Mouse (Mus musculus) forebrain, embryonic 10.5 days (tissue): ENCODE results near the gene Trim38. TPM values are rescaled to one million over a fixed set of nuclear protein-coding genes. Genes with fewer than 3 reads are reported as not detected.

Source experiments
- DNase-seq: peaks from one replicate; pipeline ENCODE4 v3.0.0-alpha.2; 2017; ENCODE audit warnings: low spot score; ENCODE audit errors: extremely low spot score
- H3K27ac ChIP-seq: fragments of 300-500 bp; sonication (generic); 2 replicates; pipeline ENCODE4 v1.5.1; 2016; ENCODE audit warnings: mild to moderate bottlenecking
- H3K27me3 ChIP-seq: fragments of 300-500 bp; sonication (generic); 2 replicates; pipeline ENCODE4 v1.6.1; 2016; ENCODE audit warnings: mild to moderate bottlenecking; ENCODE audit not compliant: poor library complexity, severe bottlenecking
- H3K36me3 ChIP-seq: fragments of 300-500 bp; sonication (generic); replicated peaks from 2 replicates; pipeline ENCODE4 v1.6.1; 2016; ENCODE audit warnings: mild to moderate bottlenecking, moderate library complexity
- H3K4me1 ChIP-seq: fragments of 300-500 bp; sonication (generic); 2 replicates; pipeline ENCODE4 v1.6.1; 2016
- H3K4me3 ChIP-seq: fragments of 300-500 bp; sonication (generic); 2 replicates; pipeline ENCODE4 v1.5.1; 2016; ENCODE audit warnings: mild to moderate bottlenecking, moderate library complexity
- H3K9me3 ChIP-seq: fragments of 300-500 bp; sonication (generic); 2 replicates; pipeline ENCODE4 v1.6.1; 2016; ENCODE audit warnings: mild to moderate bottlenecking, moderate library complexity
- WGBS: fragments of 180-500 bp; shearing (Covaris S2); methylation state at CpG from one replicate; pipeline ENCODE4 v1.1.7; 2016; 5-methylcytosine and 5-hydroxymethylcytosine counted together
- polyA plus RNA-seq: library from polyadenylated mRNA; unstranded; fragments of >200 nt; fragmentation: Nextera tagmentation; extraction: Ambion mirVana; gene quantifications from 2 replicates; pipeline ENCODE4 v1.2.1, GENCODE M21; 2016

Gene Trim38
- polyA plus RNA-seq, 1 experiment from 2014 or later: 0.10 TPM

GRCm38 (mm10) chr13:23778339-23778738 lies 8.6 kb downstream of the Trim38 start:
- Histone ChIP-seq H3K9me3 (no peaks in the 10 kb centered on the region), H3K27me3 (no peaks in the 10 kb centered on the region), H3K4me1 (0 out of 2 replicates have a peak, but pooled peaks cover 3% of the 10 kb centered on the region), H3K36me3 (no peaks in the 10 kb centered on the region), H3K4me3 (no peak overlapping the region), H3K27ac (no peak overlapping the region)
- 95% methylated on average over 7 of the region's 7 CpGs for WGBS
- DNase-seq: no peak

- Histone ChIP-seq H3K27me3 (no peaks in the 10 kb centered on the region), H3K4me3 (no peak overlapping the region), H3K27ac (no peak overlapping the region), H3K36me3 (no peaks in the 10 kb centered on the region), H3K4me1 (0 out of 2 replicates have a peak, but pooled peaks cover 3% of the 10 kb centered on the region), H3K9me3 (no peaks in the 10 kb centered on the region)
- no peak for DNase-seq
- 86% methylated on average over 4 of the region's 4 CpGs for WGBS
Measured at GRCm38 (mm10) chr13:23779025-23779424, 9.3 kb downstream of the Trim38 start.

- Histone ChIP-seq H3K4me1 (no peaks in the 10 kb centered on the region), H3K36me3 (no peaks in the 10 kb centered on the region), H3K27me3 (no peaks in the 10 kb centered on the region), H3K27ac (no peak overlapping the region), H3K9me3 (no peaks in the 10 kb centered on the region), H3K4me3 (no peak overlapping the region)
- 43% methylated on average over 2 of the region's 2 CpGs for WGBS
- DNase-seq: no peak
Measured at GRCm38 (mm10) chr13:23792520-23792919, 22.8 kb downstream of the Trim38 start.

- H3K27ac ChIP-seq: no peak overlapping the region
- WGBS: 87% methylated on average over 5 of the region's 5 CpGs
Measured at GRCm38 (mm10) chr13:23799405-23799804, 29.7 kb downstream of the Trim38 start.

GRCm38 (mm10) chr13:23804532-23804931 lies 34.8 kb downstream of the Trim38 start:
- Histone ChIP-seq H3K9me3 (no peaks in the 10 kb centered on the region), H3K36me3 (no peaks in the 10 kb centered on the region)
- DNase-seq: no peak

More at GRCm38 (mm10) chr13:23799405-23799804, 29.7 kb downstream of the Trim38 start:
- 0 out of 2 replicates have a peak, but pooled peaks cover 5% of the 10 kb centered on the region for H3K4me1 ChIP-seq
- DNase-seq: no peak
- no peaks in the 10 kb centered on the region for H3K9me3 ChIP-seq
- H3K27me3 ChIP-seq: no peaks in the 10 kb centered on the region
- no peaks in the 10 kb centered on the region for H3K36me3 ChIP-seq
- no peak overlapping the region for H3K4me3 ChIP-seq

DNA sequence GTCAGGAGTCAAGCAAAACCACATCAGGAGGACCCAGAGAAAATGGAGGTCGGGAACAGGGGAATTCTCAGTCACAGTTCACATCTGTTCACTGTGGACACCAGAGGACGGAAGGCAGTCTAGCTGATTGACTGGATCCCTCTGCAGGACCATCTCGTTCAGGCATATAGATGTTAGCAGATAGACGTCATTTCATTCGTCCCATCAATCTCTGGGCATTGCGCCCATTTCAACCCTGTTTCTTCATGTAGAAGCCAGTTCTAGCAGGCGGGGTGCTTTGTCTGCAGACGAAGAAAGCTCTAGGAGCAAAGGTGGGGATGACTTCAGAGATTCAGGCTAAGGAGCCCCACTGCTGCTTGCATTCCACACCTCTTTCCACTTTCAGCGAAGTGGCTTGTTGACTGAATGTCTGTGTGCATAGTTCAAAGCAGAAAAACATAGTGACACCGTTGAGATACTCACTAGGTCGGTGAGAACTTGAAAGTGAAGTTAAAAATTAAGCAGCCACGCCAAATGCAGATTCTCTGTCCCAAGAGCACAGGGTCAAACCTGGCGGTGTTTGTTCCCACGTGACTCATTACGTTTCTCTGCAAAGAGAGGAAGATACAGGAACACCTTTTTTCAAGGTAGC lies 36.8 kb downstream of the Trim38 start, which contains the start of gene Slc17a2:
TSS of gene Slc17a2 (plus strand) at position 572 of the 631 bp plus-strand sequence.
- Histone ChIP-seq H3K4me1 (no peaks in the 10 kb centered on the region), H3K9me3 (no peaks in the 10 kb centered on the region), H3K27me3 (no peaks in the 10 kb centered on the region), H3K36me3 (no peaks in the 10 kb centered on the region), H3K27ac (no peak within 1 kb of the TSS), H3K4me3 (no peak within 1 kb of the TSS)
- 89% methylated on average over 15 of the region's 15 CpGs for WGBS
- DNase-seq: no peak

More at GRCm38 (mm10) chr13:23804532-23804931, 34.8 kb downstream of the Trim38 start:
- Histone ChIP-seq H3K27ac (no peak overlapping the region), H3K27me3 (no peaks in the 10 kb centered on the region), H3K4me1 (no peaks in the 10 kb centered on the region), H3K4me3 (no peak overlapping the region)
- 88% methylated on average over 2 of the region's 2 CpGs for WGBS

DNA sequence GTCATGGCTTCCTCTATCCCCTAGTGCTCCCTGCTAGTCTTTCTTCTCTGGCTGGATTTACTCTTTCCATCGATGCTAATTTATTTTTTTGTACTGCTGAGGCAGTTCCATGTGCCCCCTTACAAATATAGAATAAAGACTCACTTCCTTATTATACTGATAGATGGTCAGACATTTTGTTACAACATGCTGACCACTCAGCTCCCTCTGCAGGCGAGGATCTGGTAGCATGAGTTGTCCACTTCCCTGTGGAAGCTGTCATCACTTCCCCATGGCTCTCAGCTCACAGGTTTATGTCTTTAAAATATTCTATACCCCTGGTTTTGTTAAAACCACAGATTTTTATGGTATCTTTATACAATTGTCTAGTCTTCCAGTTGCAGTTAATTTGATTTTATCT lies 46.4 kb downstream of the Trim38 start:
- H3K9me3 ChIP-seq: no peaks in the 10 kb centered on the region
- no peak overlapping the region for H3K27ac ChIP-seq
- 62% methylated on average over 2 of the region's 2 CpGs for WGBS
- no peak overlapping the region for H3K4me3 ChIP-seq
- no peak for DNase-seq
- no peaks in the 10 kb centered on the region for H3K4me1 ChIP-seq
- no peaks in the 10 kb centered on the region for H3K36me3 ChIP-seq
- no peaks in the 10 kb centered on the region for H3K27me3 ChIP-seq

- WGBS: 74% methylated on average over 4 of the region's 4 CpGs
Measured at GRCm38 (mm10) chr13:23820179-23820940, 50.6 kb downstream of the Trim38 start.

DNA sequence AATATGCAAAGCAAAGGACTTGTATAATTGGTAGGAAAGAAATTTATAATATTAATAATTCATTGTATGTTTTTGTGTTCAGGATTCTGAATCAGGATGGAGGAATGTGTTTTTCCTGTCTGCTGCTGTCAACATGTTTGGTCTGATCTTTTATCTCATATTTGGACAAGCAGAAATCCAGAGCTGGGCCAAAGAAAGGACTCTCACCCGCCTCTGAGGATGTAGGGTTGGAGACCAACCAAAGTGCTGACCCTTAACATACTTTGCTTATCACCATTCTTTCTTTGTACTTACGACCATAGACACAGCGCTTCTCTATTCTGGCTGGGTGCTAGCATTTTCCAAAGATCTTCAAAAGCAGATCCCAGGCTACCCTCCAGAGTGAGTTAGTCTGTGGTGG lies 52.5 kb downstream of the Trim38 start:
- no peak overlapping the region for H3K27ac ChIP-seq
- no peaks in the 10 kb centered on the region for H3K4me1 ChIP-seq
- H3K4me3 ChIP-seq: no peak overlapping the region
- DNase-seq: no peak
- 87% methylated on average over 3 of the region's 3 CpGs for WGBS
- H3K36me3 ChIP-seq: no peaks in the 10 kb centered on the region
- H3K9me3 ChIP-seq: no peaks in the 10 kb centered on the region
- no peaks in the 10 kb centered on the region for H3K27me3 ChIP-seq

More at GRCm38 (mm10) chr13:23820179-23820940, 50.6 kb downstream of the Trim38 start:
- Histone ChIP-seq H3K27me3 (no peaks in the 10 kb centered on the region), H3K4me1 (no peaks in the 10 kb centered on the region), H3K36me3 (no peaks in the 10 kb centered on the region), H3K9me3 (no peaks in the 10 kb centered on the region), H3K27ac (no peak overlapping the region), H3K4me3 (no peak overlapping the region)
- DNase-seq: no peak

DNA sequence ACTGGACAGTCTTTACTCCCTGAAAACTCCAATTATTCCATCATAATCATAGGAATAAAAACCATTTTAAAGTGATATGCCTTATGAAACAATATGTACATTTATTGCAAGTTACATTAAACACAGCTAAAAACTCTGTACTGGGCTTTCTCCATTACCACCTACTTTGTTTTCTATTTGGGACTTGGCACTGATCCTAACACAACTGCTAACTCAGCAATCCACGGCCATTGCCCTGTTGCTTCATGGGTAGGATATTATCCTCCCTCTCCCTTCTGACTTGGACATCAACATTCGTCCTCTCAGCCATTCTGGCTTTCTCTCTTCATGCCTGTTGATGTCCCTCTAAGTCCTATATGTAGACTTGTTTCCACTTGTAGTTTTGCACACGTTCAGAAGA lies 56.9 kb downstream of the Trim38 start:
- 79% methylated on average over 3 of the region's 3 CpGs for WGBS
- no peaks in the 10 kb centered on the region for H3K9me3 ChIP-seq

DNA sequence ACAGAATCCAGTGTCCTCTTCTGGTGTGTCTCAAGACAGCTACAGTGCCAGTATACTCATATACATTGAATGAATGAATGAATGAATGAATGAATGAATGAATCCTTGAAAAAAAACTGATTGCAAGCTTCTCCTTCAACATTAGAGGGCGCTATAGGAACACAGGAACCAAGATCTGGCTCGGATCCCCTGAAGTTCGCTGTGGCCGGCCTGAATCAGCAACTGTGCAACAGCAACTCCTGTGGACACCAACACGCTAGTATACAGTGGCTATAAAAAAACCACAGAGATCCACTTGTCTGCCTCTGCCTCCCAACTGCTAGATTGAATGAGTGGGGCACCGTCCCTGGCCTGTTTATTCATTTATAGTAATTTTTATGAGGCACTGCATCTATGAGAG lies 63.3 kb downstream of the Trim38 start:
- no peaks in the 10 kb centered on the region for H3K9me3 ChIP-seq
- 20% methylated on average over 6 of the region's 6 CpGs for WGBS
- 0 out of 2 replicates have a peak, but pooled peaks cover 3% of the 10 kb centered on the region for H3K4me1 ChIP-seq
- no peaks in the 10 kb centered on the region for H3K27me3 ChIP-seq
- H3K4me3 ChIP-seq: no peak overlapping the region
- peak; percentile 35 for DNase-seq
- H3K36me3 ChIP-seq: no peaks in the 10 kb centered on the region
- no peak overlapping the region for H3K27ac ChIP-seq

More for the DNA sequence above, 56.9 kb downstream of the Trim38 start:
- no peaks in the 10 kb centered on the region for H3K4me1 ChIP-seq
- no peaks in the 10 kb centered on the region for H3K36me3 ChIP-seq
- no peak overlapping the region for H3K4me3 ChIP-seq
- no peaks in the 10 kb centered on the region for H3K27me3 ChIP-seq
- H3K27ac ChIP-seq: no peak overlapping the region
- no peak for DNase-seq

DNA sequence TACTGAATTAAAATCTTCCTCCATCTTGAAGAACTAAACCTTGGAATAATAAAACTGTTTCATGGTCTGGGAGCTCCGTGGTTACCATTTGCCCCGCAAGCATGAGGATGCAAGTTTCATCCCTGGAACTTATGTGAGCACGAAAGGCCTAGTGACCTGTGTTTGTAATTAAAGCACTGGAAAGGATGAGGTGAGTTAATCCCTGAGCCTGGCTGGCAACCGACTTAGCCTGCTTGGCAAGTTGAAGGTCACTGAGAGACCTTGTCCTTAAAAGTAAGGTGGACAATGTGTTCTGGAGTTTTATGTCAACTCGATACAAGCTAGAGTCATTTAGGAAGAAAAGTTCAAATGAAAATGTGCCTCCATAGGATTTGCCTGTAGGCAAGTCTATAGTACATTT lies 65.1 kb downstream of the Trim38 start:
- WGBS: 91% methylated on average over 5 of the region's 5 CpGs
- Histone ChIP-seq H3K4me1 (0 out of 2 replicates have a peak, but pooled peaks cover 3% of the 10 kb centered on the region), H3K9me3 (no peaks in the 10 kb centered on the region), H3K4me3 (no peak overlapping the region), H3K36me3 (no peaks in the 10 kb centered on the region), H3K27ac (no peak overlapping the region), H3K27me3 (no peaks in the 10 kb centered on the region)
- DNase-seq: no peak

- H3K4me3 ChIP-seq: no peak overlapping the region
- H3K4me1 ChIP-seq: 0 out of 2 replicates have a peak, but pooled peaks cover 3% of the 10 kb centered on the region
- H3K36me3 ChIP-seq: no peaks in the 10 kb centered on the region
- WGBS: 91% methylated on average over 5 of the region's 5 CpGs
- H3K27me3 ChIP-seq: no peaks in the 10 kb centered on the region
- DNase-seq: no peak
- H3K9me3 ChIP-seq: no peaks in the 10 kb centered on the region
- H3K27ac ChIP-seq: no peak overlapping the region
Measured at GRCm38 (mm10) chr13:23836630-23837029, 66.9 kb downstream of the Trim38 start.
